Mouse (Mus musculus) hindbrain, embryonic 14.5 days (tissue): ENCODE results near the gene Mif. TPM values are rescaled to one million over a fixed set of nuclear protein-coding genes. Genes with fewer than 3 reads are reported as not detected.
"Not testable (repeated sequence)": the region's sequence is repeated elsewhere in the genome, so short reads cannot be mapped to it uniquely, and the experiment has no call there.

ENCODE experiments used
- ATAC-seq: fragments of 200-750 bp; cut with Nextera tagmentation; 2 replicates; pipeline ENCODE4 v1.8.0; 2017; ENCODE audit warnings: moderate number of reproducible peaks, mild to moderate bottlenecking, moderate TSS enrichment, moderate library complexity; ENCODE audit not compliant: low FRiP score
- DNase-seq: peaks from one replicate; pipeline ENCODE4 v3.0.0-alpha.2; 2015; ENCODE audit warnings: low spot score
- H3K27ac ChIP-seq: fragments of 300-500 bp; sonication (generic); 2 replicates; pipeline ENCODE4 v1.5.1; 2014; ENCODE audit warnings: mild to moderate bottlenecking, moderate library complexity
- H3K27me3 ChIP-seq: fragments of 300-500 bp; sonication (generic); 2 replicates; pipeline ENCODE4 v1.6.1; 2014; ENCODE audit warnings: mild to moderate bottlenecking, low read length, mixed read lengths; ENCODE audit not compliant: control insufficient read depth, insufficient read depth
- H3K36me3 ChIP-seq: fragments of 300-500 bp; sonication (generic); replicated peaks from 2 replicates; pipeline ENCODE4 v1.6.1; 2014; ENCODE audit not compliant: control insufficient read depth, insufficient read depth
- H3K4me1 ChIP-seq: fragments of 300-500 bp; sonication (generic); replicated peaks from 2 replicates; pipeline ENCODE4 v1.6.1; 2014; ENCODE audit warnings: antibody characterized with exemption, low read length, mixed read lengths; ENCODE audit not compliant: control insufficient read depth, insufficient read depth
- H3K4me2 ChIP-seq: fragments of 300-500 bp; sonication (generic); replicated peaks from 2 replicates; pipeline ENCODE4 v1.6.1; 2014; ENCODE audit warnings: mild to moderate bottlenecking, moderate library complexity
- H3K4me3 ChIP-seq: fragments of 300-500 bp; sonication (generic); replicated peaks from 2 replicates; pipeline ENCODE4 v1.5.1; 2014; ENCODE audit warnings: mild to moderate bottlenecking, low read length
- H3K9ac ChIP-seq: fragments of 300-500 bp; sonication (generic); 2 replicates; pipeline ENCODE4 v1.6.1; 2014
- H3K9me3 ChIP-seq: fragments of 300-500 bp; sonication (generic); 2 replicates; pipeline ENCODE4 v1.6.1; 2016; ENCODE audit warnings: low read length; ENCODE audit not compliant: control insufficient read depth
- WGBS: fragments of 180-500 bp; shearing (Covaris S2); extraction: QIAGEN DNeasy Blood & Tissue Kit; methylation state at CpG from one replicate; pipeline ENCODE4 v1.1.7; 2014; 5-methylcytosine and 5-hydroxymethylcytosine counted together
- polyA plus RNA-seq: library from polyadenylated mRNA; unstranded; fragments of >200 nt; fragmentation: Nextera tagmentation; extraction: Ambion mirVana; gene quantifications from 2 replicates; pipeline ENCODE4 v1.2.1, GENCODE M21; 2014

The Mif gene
- polyA plus RNA-seq, 1 experiment from 2014 or later, result 1,896 TPM

DNA sequence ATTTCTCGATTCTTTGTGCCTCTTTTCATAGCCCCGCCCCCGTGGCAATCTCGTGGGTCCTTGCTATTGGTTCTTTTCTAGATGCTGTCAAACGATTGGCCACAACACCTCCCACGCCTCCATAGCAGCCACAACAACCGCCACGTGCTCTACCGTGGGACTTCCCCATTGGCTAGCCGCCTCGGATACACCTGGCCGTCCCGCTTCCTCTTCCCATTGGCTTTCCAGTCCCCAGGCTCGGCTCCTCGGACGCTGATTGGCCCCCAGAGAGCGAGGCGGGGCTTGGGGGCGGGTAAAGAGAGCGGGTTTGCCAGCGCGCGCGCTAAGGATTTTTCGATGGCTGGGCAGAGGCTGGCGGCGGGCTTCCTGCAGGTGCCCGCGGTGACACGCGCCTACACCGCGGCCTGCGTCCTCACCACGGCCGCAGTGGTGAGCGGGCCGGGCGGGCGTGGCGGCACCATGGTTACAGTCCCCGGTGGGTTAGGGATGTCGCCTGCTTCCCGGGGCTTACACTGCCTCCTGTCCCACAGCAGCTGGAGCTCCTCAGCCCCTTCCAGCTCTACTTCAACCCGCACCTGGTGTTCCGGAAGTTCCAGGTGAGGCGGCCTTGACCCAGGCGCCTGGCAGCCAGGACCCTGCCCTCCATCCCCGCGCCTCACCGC, 33.2 kb upstream of the Mif start, which contains the start of gene Derl3:
Derl3 (plus strand) TSS at position 325 of the 662 bp plus-strand sequence.
- Histone ChIP-seq H3K4me3 (peak within 1 kb of the TSS; percentile 32), H3K27ac (no peak within 1 kb of the TSS; the same call in 1 of the 2 replicates), H3K4me2 (peak within 1 kb of the TSS; percentile 80), H3K9me3 (no peaks in the 10 kb centered on the region), H3K36me3 (peaks cover 39% of the 10 kb centered on the region), H3K9ac (peak within 1 kb of the TSS; percentile 37; the same call in 1 of the 2 replicates), H3K4me1 (peaks cover 5% of the 10 kb centered on the region; the same call in 1 of the 2 replicates), H3K27me3 (no peaks in the 10 kb centered on the region)
- 2% methylated on average over 51 of the region's 51 CpGs for WGBS
- DNase-seq, result peak; percentile 93
- ATAC-seq, result peak; percentile 99

DNA sequence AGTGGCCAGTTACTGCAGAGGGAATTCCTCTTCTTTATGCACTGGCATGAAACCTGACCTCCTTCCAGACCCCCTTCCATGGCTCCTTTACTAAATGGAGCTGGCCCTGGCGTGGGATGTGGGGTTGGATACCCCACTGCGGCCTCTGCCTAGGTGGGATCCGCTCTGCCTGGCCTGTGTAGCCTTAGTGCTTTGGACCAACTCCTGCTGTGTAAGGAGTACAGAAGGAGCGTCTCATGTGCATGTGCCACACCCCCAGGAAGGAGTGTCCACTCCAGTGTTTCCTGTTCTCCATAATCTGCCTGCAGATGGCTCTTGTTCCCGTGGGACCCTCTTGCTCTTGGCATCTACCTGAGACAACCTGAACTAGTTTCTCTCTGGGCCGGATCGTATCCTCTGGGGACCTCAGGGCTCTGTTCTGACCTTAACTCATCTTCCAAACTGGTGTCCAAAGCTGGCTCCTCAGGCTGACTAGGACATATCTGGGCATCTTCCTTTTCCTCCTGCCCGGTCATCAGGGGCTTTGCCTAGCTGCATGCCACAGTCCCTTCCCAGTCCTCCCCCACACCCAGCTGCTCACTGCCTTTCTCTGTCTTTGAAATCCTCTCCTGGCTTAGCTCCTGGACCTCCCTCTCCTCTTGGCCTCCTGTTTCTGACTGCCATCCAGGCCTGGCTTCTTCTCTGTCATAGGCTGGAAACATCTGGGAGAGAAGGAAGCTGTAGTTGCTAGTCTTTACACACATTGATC, 29.5 kb upstream of the Mif start:
- Histone ChIP-seq H3K9me3 (no peaks in the 10 kb centered on the region), H3K4me3 (no peak overlapping the region), H3K4me2 (no peak overlapping the region), H3K9ac (no peak overlapping the region), H3K27me3 (no peaks in the 10 kb centered on the region), H3K4me1 (peaks cover 5% of the 10 kb centered on the region; the same call in 1 of the 2 replicates), H3K27ac (no peak overlapping the region), H3K36me3 (peaks cover 5% of the 10 kb centered on the region; the same call in 1 of the 2 replicates)
- DNase-seq, result no peak
- ATAC-seq, result no peak
- WGBS, result 41% methylated on average over 8 of the region's 8 CpGs

DNA sequence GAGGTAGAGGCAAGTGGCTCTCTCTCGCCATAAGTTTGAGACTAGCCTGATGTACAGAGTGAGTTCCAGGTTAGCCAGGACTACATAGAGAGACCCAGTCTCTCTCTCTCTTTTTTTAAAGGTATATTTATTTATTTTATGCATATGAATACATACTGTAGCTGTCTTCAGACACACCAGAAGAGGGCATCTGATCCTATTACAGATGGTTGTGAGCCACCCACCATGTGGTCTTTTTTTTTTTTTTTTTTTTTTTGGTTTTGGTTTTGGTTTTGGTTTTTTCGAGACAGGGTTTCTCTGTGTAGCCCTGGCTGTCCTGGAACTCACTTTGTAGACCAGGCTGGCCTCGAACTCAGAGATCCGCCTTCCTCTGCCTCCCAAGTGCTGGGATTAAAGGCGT, 27.5 kb upstream of the Mif start:
- H3K4me2 ChIP-seq, H3K27ac ChIP-seq, H3K9me3 ChIP-seq, H3K9ac ChIP-seq, ATAC-seq, H3K4me1 ChIP-seq, H3K4me3 ChIP-seq, H3K27me3 ChIP-seq, DNase-seq, H3K36me3 ChIP-seq: not testable (repeated sequence)
- WGBS, result 88% methylated on average over 4 of the region's 5 CpGs

DNA sequence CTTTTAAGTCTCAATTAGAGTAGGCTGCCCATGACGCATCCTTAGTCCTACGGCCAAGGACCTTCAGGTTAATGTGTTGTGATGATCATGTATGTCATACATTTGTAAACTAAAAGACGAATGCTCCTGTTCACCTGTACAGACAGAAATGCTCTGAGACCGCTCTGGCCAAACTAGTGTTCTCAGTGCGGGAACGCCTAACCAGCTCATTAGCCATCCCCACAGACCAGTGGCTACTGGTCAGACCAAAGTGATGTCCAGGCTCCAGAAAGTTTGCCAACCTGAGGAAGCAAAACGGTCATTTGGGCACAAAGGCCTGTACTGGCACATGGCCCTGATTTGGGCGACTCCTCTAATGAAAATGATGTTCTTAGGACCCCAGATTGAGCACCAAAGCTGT, 24.7 kb upstream of the Mif start:
- whole genome bisulfite sequencing, result 97% methylated on average over 8 of the region's 8 CpGs
- H3K27ac ChIP-seq, result no peak overlapping the region
- DNase-seq, result no peak
- H3K4me1 ChIP-seq, result peaks cover 8% of the 10 kb centered on the region; the same call in 1 of the 2 replicates
- no peaks in the 10 kb centered on the region for H3K27me3 ChIP-seq
- no peak overlapping the region for H3K4me2 ChIP-seq
- no peak for ATAC-seq
- H3K9me3 ChIP-seq, result no peaks in the 10 kb centered on the region
- H3K4me3 ChIP-seq, result no peak overlapping the region
- no peak overlapping the region for H3K9ac ChIP-seq
- H3K36me3 ChIP-seq, result no peaks in the 10 kb centered on the region

DNA sequence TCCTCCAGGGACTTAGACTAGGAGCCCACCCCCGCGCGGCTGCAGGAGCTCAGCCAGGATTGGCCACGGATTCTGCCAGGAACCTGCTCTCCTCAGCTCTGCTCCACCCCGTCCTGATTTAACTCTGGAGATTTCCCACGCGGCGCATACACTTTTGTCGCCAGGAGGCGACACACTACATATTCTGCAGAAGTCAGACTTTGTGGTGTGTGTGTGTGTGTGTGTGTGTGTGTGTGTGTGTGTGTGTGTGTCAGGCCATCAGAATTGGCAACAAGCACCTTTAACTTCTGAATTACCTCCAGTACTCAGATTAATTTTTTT, 23.2 kb upstream of the Mif start:
- H3K4me2 ChIP-seq, result no peak overlapping the region
- DNase-seq, result peak; percentile 65
- H3K27me3 ChIP-seq, result no peaks in the 10 kb centered on the region
- H3K9ac ChIP-seq, result no peak overlapping the region
- H3K4me1 ChIP-seq, result peaks cover 8% of the 10 kb centered on the region; the same call in 1 of the 2 replicates
- H3K9me3 ChIP-seq, result no peaks in the 10 kb centered on the region
- no peak overlapping the region for H3K4me3 ChIP-seq
- WGBS, result 2% methylated on average over 10 of the region's 10 CpGs
- no peak overlapping the region for H3K27ac ChIP-seq
- ATAC-seq, result peak; percentile 56
- no peaks in the 10 kb centered on the region for H3K36me3 ChIP-seq

- no peak overlapping the region for H3K9ac ChIP-seq
- DNase-seq, result no peak
These were observed 22.6 kb upstream of the Mif start for GRCm38 (mm10) chr10:75882433-75883231.

GRCm38 (mm10) chr10:75881578-75882432, 21.8 kb upstream of the Mif start:
- Histone ChIP-seq H3K27ac (peak overlapping the region; percentile 54), H3K27me3 (no peaks in the 10 kb centered on the region), H3K4me2 (no peak overlapping the region), H3K36me3 (no peaks in the 10 kb centered on the region), H3K4me1 (peaks cover 8% of the 10 kb centered on the region; the same call in 1 of the 2 replicates), H3K9me3 (no peaks in the 10 kb centered on the region), H3K9ac (no peak overlapping the region), H3K4me3 (no peak overlapping the region)
- 17% methylated on average over 20 of the region's 20 CpGs for WGBS
- DNase-seq (no peak), ATAC-seq (no peak)

More at GRCm38 (mm10) chr10:75882433-75883231, 22.6 kb upstream of the Mif start:
- H3K4me1 ChIP-seq, result peaks cover 8% of the 10 kb centered on the region; the same call in 1 of the 2 replicates
- no peaks in the 10 kb centered on the region for H3K36me3 ChIP-seq
- peak; percentile 44 for ATAC-seq
- H3K27ac ChIP-seq, result peak overlapping the region; percentile 47
- H3K4me3 ChIP-seq, result no peak overlapping the region
- H3K9me3 ChIP-seq, result no peaks in the 10 kb centered on the region
- 8% methylated on average over 15 of the region's 15 CpGs for WGBS
- no peak overlapping the region for H3K4me2 ChIP-seq
- no peaks in the 10 kb centered on the region for H3K27me3 ChIP-seq

DNA sequence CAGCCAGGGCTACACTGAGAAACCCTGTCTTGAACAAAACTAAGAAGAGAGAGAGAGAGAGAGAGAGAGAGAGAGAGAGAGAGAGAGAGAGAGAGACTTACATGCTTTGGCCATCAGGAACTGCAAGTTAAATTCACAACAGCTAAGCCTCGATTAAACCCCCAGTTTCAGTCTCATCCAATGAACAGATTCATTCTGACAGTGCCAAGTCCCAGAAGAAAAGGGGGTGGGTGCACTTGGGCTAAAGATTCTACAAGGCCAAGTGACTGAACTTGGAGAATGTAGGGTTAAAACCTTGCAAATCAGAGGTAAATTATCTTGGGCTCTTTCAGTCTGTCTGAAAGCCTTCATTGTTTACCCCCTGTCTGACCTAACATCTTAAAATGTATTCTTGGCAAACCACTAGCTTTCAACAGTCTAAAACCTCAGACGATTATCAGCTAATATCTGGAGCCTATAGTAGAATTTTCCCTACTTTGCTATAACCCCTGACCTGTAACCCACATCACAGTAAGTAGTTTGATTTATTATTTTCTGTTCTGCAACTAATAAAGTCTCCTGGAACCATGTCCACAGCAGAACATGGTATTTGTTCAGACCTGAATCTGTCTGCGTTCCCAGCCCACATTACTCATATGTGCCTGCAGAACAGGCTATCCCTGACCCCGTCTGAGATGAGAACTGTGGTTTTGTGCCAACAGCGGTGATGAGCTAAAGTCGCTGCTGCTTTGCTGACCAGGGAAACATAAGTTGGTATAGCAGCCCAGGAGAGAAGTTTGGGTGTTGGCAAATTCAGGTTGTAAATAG, 20.9 kb upstream of the Mif start:
- DNase-seq, result no peak
- Histone ChIP-seq H3K36me3 (no peaks in the 10 kb centered on the region), H3K27ac (peak overlapping the region; percentile 54; the same call in 1 of the 2 replicates), H3K9ac (no peak overlapping the region), H3K4me1 (peaks cover 8% of the 10 kb centered on the region; the same call in 1 of the 2 replicates), H3K9me3 (no peaks in the 10 kb centered on the region), H3K4me2 (no peak overlapping the region), H3K4me3 (no peak overlapping the region), H3K27me3 (no peaks in the 10 kb centered on the region)
- ATAC-seq, result no peak
- 55% methylated on average over 6 of the region's 6 CpGs for WGBS
